Mouse (Mus musculus): ENCODE data around the gene Fbf1. TPM values are rescaled to one million over a fixed set of nuclear protein-coding genes. Genes with fewer than 3 reads are reported as not detected.

Gene Fbf1
- total RNA-seq, 1 experiment = 32.1 TPM

- H3K36me3 ChIP-seq (ENCODE audit: control insufficient read depth, insufficient read depth, low read length, poor library complexity, severe bottlenecking) = peaks cover 13% of the 10 kb centered on the region
- H3K27ac ChIP-seq (ENCODE audit: insufficient read depth, low read depth, low read length, poor library complexity, severe bottlenecking) = no peak overlapping the region
- H3K4me1 ChIP-seq (ENCODE audit: control insufficient read depth in 2 of 2, insufficient read depth in 2 of 2, low read length in 2 of 2, poor library complexity in 1 of 2) = peaks cover 0 to 3% of the 10 kb centered on the region in 2 experiments; a peak in 1 of 4 replicates
- no peak overlapping the region for H3K9ac ChIP-seq (ENCODE audit: insufficient read depth, low read depth, low read length, poor library complexity, severe bottlenecking)
- no peaks in the 10 kb centered on the region for H3K9me3 ChIP-seq (ENCODE audit: control insufficient read depth, insufficient read depth, low read depth, low read length)
- DNase-seq (ENCODE audit: low read depth, low spot score) = no peak
- TF ChIP-seq ZNF384 (IDR thresholded peaks at IDR 0.05; ENCODE audit: low read depth, low read length) = no peak
- TF ChIP-seq MAFK (IDR thresholded peaks at IDR 0.05; ENCODE audit: insufficient read depth, low read depth, low read length) = no peak
- TF ChIP-seq HCFC1 (IDR thresholded peaks at IDR 0.05; ENCODE audit: borderline replicate concordance, insufficient read depth, low read length) = no peak
- TF ChIP-seq ZC3H11A (IDR thresholded peaks at IDR 0.05; ENCODE audit: borderline replicate concordance, low read depth, low read length) = no peak
- no peak for TF ChIP-seq CHD2 (IDR thresholded peaks at IDR 0.05; ENCODE audit: low read depth, low read length)
- no peak overlapping the region for H3K4me3 ChIP-seq (ENCODE audit: insufficient read depth in 1 of 2, low read depth in 1 of 2, low read length in 2 of 2, poor library complexity in 1 of 2, severe bottlenecking in 1 of 2)
- in situ Hi-C loops (cut with MboI; ENCODE audit: low sequenced_read_pairs in 2 of 2, unreplicated experiment in 2 of 2) = no loop called here
These were observed 6.9 kb upstream of the Fbf1 start for GRCm38 (mm10) chr11:116174775-116175448.

GRCm38 (mm10) chr11:116171959-116172358 is 4.0 kb upstream of the Fbf1 start:
- no peak for DNase-seq (ENCODE audit: low read depth, low spot score)
- Histone ChIP-seq H3K4me1 (ENCODE audit: control insufficient read depth in 2 of 2, insufficient read depth in 2 of 2, low read length in 2 of 2, poor library complexity in 1 of 2) (no peaks in the 10 kb centered on the region; a peak in 2 of 4 replicates), H3K27ac (ENCODE audit: insufficient read depth, low read depth, low read length, poor library complexity, severe bottlenecking) (no peak overlapping the region), H3K36me3 (ENCODE audit: control insufficient read depth, insufficient read depth, low read length, poor library complexity, severe bottlenecking) (peaks cover 9% of the 10 kb centered on the region; the same call in 1 of the 2 replicates), H3K4me3 (ENCODE audit: insufficient read depth in 1 of 2, low read depth in 1 of 2, low read length in 2 of 2, poor library complexity in 1 of 2, severe bottlenecking in 1 of 2) (no peak overlapping the region), H3K9ac (ENCODE audit: insufficient read depth, low read depth, low read length, poor library complexity, severe bottlenecking) (no peak overlapping the region), H3K9me3 (ENCODE audit: control insufficient read depth, insufficient read depth, low read depth, low read length) (no peaks in the 10 kb centered on the region)
- TF ChIP-seq MAFK (IDR thresholded peaks at IDR 0.05; ENCODE audit: insufficient read depth, low read depth, low read length) (no peak), HCFC1 (IDR thresholded peaks at IDR 0.05; ENCODE audit: borderline replicate concordance, insufficient read depth, low read length) (no peak), ZNF384 (IDR thresholded peaks at IDR 0.05; ENCODE audit: low read depth, low read length) (no peak), CHD2 (IDR thresholded peaks at IDR 0.05; ENCODE audit: low read depth, low read length) (no peak), ZC3H11A (IDR thresholded peaks at IDR 0.05; ENCODE audit: borderline replicate concordance, low read depth, low read length) (no peak)
- in situ Hi-C loops (cut with MboI; ENCODE audit: low sequenced_read_pairs in 2 of 2, unreplicated experiment in 2 of 2) = no loop called here

GRCm38 (mm10) chr11:116170003-116170800 is 2.2 kb upstream of the Fbf1 start:
- no peaks in the 10 kb centered on the region for H3K9me3 ChIP-seq (ENCODE audit: control insufficient read depth, insufficient read depth, low read depth, low read length)
- DNase-seq (ENCODE audit: low read depth, low spot score) = no peak
- H3K27ac ChIP-seq (ENCODE audit: insufficient read depth, low read depth, low read length, poor library complexity, severe bottlenecking) = no peak overlapping the region
- H3K4me1 ChIP-seq (ENCODE audit: control insufficient read depth in 2 of 2, insufficient read depth in 2 of 2, low read length in 2 of 2, poor library complexity in 1 of 2) = no peaks in the 10 kb centered on the region; a peak in 2 of 4 replicates
- peaks cover 9% of the 10 kb centered on the region; the same call in 1 of the 2 replicates for H3K36me3 ChIP-seq (ENCODE audit: control insufficient read depth, insufficient read depth, low read length, poor library complexity, severe bottlenecking)
- TF ChIP-seq HCFC1 (IDR thresholded peaks at IDR 0.05; ENCODE audit: borderline replicate concordance, insufficient read depth, low read length) (no peak), CHD2 (IDR thresholded peaks at IDR 0.05; ENCODE audit: low read depth, low read length) (no peak), ZC3H11A (IDR thresholded peaks at IDR 0.05; ENCODE audit: borderline replicate concordance, low read depth, low read length) (no peak), ZNF384 (IDR thresholded peaks at IDR 0.05; ENCODE audit: low read depth, low read length) (no peak), MAFK (IDR thresholded peaks at IDR 0.05; ENCODE audit: insufficient read depth, low read depth, low read length) (no peak)
- H3K9ac ChIP-seq (ENCODE audit: insufficient read depth, low read depth, low read length, poor library complexity, severe bottlenecking) = no peak overlapping the region
- no peak overlapping the region for H3K4me3 ChIP-seq (ENCODE audit: insufficient read depth in 1 of 2, low read depth in 1 of 2, low read length in 2 of 2, poor library complexity in 1 of 2, severe bottlenecking in 1 of 2)
- in situ Hi-C loops (cut with MboI; ENCODE audit: low sequenced_read_pairs in 2 of 2, unreplicated experiment in 2 of 2) = no loop called here

- no peak overlapping the region for H3K27ac ChIP-seq (ENCODE audit: insufficient read depth, low read depth, low read length, poor library complexity, severe bottlenecking)
- H3K36me3 ChIP-seq (ENCODE audit: control insufficient read depth, insufficient read depth, low read length, poor library complexity, severe bottlenecking) = peaks cover 6% of the 10 kb centered on the region; the same call in 1 of the 2 replicates
- no peak overlapping the region for H3K4me3 ChIP-seq (ENCODE audit: insufficient read depth in 1 of 2, low read depth in 1 of 2, low read length in 2 of 2, poor library complexity in 1 of 2, severe bottlenecking in 1 of 2)
- H3K9ac ChIP-seq (ENCODE audit: insufficient read depth, low read depth, low read length, poor library complexity, severe bottlenecking) = no peak overlapping the region
- H3K9me3 ChIP-seq (ENCODE audit: control insufficient read depth, insufficient read depth, low read depth, low read length) = no peaks in the 10 kb centered on the region
- TF ChIP-seq ZC3H11A (IDR thresholded peaks at IDR 0.05; ENCODE audit: borderline replicate concordance, low read depth, low read length) = no peak
- no peak for TF ChIP-seq ZNF384 (IDR thresholded peaks at IDR 0.05; ENCODE audit: low read depth, low read length)
- TF ChIP-seq CHD2 (IDR thresholded peaks at IDR 0.05; ENCODE audit: low read depth, low read length) = no peak
- no peak for TF ChIP-seq HCFC1 (IDR thresholded peaks at IDR 0.05; ENCODE audit: borderline replicate concordance, insufficient read depth, low read length)
- no peak for TF ChIP-seq MAFK (IDR thresholded peaks at IDR 0.05; ENCODE audit: insufficient read depth, low read depth, low read length)
- in situ Hi-C loops (cut with MboI; ENCODE audit: low sequenced_read_pairs in 2 of 2, unreplicated experiment in 2 of 2) = no loop called here
- DNase-seq (ENCODE audit: low read depth, low spot score) = no peak
- no peaks in the 10 kb centered on the region; a peak in 1 of 4 replicates for H3K4me1 ChIP-seq (ENCODE audit: control insufficient read depth in 2 of 2, insufficient read depth in 2 of 2, low read length in 2 of 2, poor library complexity in 1 of 2)
These were observed 1.2 kb upstream of the Fbf1 start for GRCm38 (mm10) chr11:116169214-116169613.

Data from ES-E14 (cell line).